In the genomic region with DNA sequence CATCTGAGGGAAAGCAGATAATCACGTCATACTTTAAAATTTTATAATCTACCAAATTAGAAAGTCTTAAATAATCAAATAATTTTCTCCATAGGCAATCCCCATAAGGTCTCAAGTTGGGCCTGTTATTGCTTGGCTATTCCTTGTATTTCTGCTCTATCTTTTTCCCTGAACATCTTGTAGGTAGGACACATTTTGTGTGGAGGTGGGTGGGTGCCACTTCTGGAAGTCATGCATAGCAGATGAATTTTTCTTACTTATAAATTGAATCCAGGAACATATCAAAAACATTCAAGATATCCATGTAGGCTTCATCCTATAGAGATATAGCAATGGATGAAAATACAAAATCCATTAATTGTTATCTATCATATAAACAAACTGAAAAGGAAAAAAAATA, we compare ENCODE assay signal across 21 mouse cellular contexts.
"Had no signal": no experiment of that assay in that cellular context is flagged by ENCODE, and none has a peak within 500 bp of the region (broad histone marks: within the 10 kb centered on the region; RNA-seq: fewer than 3 reads in every experiment).

No protein-coding gene starts in this region.

- ATAC-seq: forebrain, embryonic 13.5 days; forebrain, embryonic 14.5 days; forebrain, embryonic 15.5 days; forebrain, embryonic 16.5 days; forebrain, postnatal 0 days had no signal

- DNase-seq: cerebellum, adult 8-10 months; cerebellum, adult 9-10 months; cerebellum, adult 9-11 months; cerebellum, postnatal 10 days; cerebellum, postnatal 14 days; cerebellum, postnatal 25 days; cerebellum, postnatal 36 days; embryo, embryonic 11 days; forebrain, postnatal 0 days; gastrocnemius, adult 2 months; gastrocnemius, postnatal 10 days; gastrocnemius, postnatal 14 days; gastrocnemius, postnatal 25 days; gastrocnemius, postnatal 36 days; heart, adult 11 months; heart, adult 18-20 months; heart, adult 2 months had no signal
